Mouse (Mus musculus): ENCODE results near the gene Ndufaf8. TPM values are rescaled to one million over a fixed set of nuclear protein-coding genes. Genes with fewer than 3 reads are reported as not detected.

Ndufaf8 gene
- polyA plus RNA-seq, 1 experiment from 2014 or later: 67.5 TPM

DNA sequence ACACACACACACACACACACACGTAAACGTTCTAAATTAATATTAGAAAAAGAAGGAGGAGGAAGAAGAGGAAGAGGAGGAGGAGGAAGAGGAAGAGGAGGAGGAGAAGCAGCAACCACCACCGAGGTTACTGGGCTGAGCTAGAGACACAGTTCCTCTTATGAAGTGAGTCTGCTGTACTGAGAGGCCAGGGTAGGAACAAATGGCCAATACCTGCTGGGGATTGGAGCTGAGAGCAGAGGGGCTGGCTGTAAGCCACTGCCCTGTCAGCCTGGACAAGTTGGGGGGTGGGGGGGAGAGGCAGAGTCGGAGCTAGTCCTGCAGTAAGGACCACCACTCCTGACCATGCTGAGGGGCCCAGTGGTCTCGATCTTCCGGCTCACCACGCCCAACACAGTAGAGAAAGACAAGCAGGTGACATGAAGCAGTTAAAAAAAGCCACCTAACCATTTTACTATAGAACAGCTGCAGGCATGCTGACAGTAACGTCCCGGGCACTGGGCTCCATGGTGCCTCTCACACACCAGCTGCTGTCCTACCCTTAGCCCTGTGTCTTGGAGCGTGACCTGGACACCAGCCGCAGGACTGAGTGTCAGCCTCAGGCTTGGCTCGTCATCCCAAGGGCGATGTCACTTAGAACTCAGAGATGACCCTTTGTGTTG is 34.6 kb upstream of the Ndufaf8 start:
- H3K9ac ChIP-seq (ENCODE audit: low read depth, low read length): no peak overlapping the region
- ATAC-seq (ENCODE audit: low FRiP score) (no peak), DNase-seq (ENCODE audit: low spot score) (no peak)
- H3K36me3 ChIP-seq (ENCODE audit: control insufficient read depth, insufficient read depth, low read length): peaks cover 3% of the 10 kb centered on the region; the same call in 1 of the 2 replicates
- H3K27ac ChIP-seq (ENCODE audit: low read depth, low read length): no peak overlapping the region
- no peaks in the 10 kb centered on the region for H3K27me3 ChIP-seq (ENCODE audit: control insufficient read depth, insufficient read depth, low read length)
- H3K4me3 ChIP-seq (ENCODE audit: low read depth, low read length): no peak overlapping the region
- no peaks in the 10 kb centered on the region for H3K9me3 ChIP-seq (ENCODE audit: control insufficient read depth, low read length)
- no peak overlapping the region for H3K4me2 ChIP-seq (replicated peaks; ENCODE audit: low read depth, low read length)
- H3K4me1 ChIP-seq (replicated peaks; ENCODE audit: control insufficient read depth, insufficient read depth, low read length): no peaks in the 10 kb centered on the region
- WGBS: 87% methylated on average over 13 of the region's 13 CpGs

- Histone ChIP-seq H3K36me3 (ENCODE audit: control insufficient read depth, insufficient read depth, low read length) (peaks cover 3% of the 10 kb centered on the region; the same call in 1 of the 2 replicates), H3K9ac (ENCODE audit: low read depth, low read length) (no peak overlapping the region), H3K9me3 (ENCODE audit: control insufficient read depth, low read length) (no peaks in the 10 kb centered on the region), H3K27me3 (ENCODE audit: control insufficient read depth, insufficient read depth, low read length) (no peaks in the 10 kb centered on the region), H3K27ac (ENCODE audit: low read depth, low read length) (no peak overlapping the region), H3K4me2 (replicated peaks; ENCODE audit: low read depth, low read length) (no peak overlapping the region), H3K4me3 (ENCODE audit: low read depth, low read length) (no peak overlapping the region), H3K4me1 (replicated peaks; ENCODE audit: control insufficient read depth, insufficient read depth, low read length) (no peaks in the 10 kb centered on the region)
- DNase-seq (ENCODE audit: low spot score) (no peak), ATAC-seq (ENCODE audit: low FRiP score) (no peak)
- WGBS: 87% methylated on average over 11 of the region's 11 CpGs
Observed at GRCm38 (mm10) chr11:120064668-120065040, 34.1 kb upstream of the Ndufaf8 start.

GRCm38 (mm10) chr11:120065291-120065690 is 33.4 kb upstream of the Ndufaf8 start:
- WGBS: 45% methylated on average over 10 of the region's 10 CpGs
- no peak overlapping the region for H3K27ac ChIP-seq (ENCODE audit: low read depth, low read length)
- DNase-seq (ENCODE audit: low spot score) (peak; percentile 60), ATAC-seq (ENCODE audit: low FRiP score) (no peak)
- H3K27me3 ChIP-seq (ENCODE audit: control insufficient read depth, insufficient read depth, low read length): 0 out of 2 replicates have a peak, but pooled peaks cover under 1% of the 10 kb centered on the region
- no peak overlapping the region for H3K4me3 ChIP-seq (ENCODE audit: low read depth, low read length)
- no peaks in the 10 kb centered on the region for H3K9me3 ChIP-seq (ENCODE audit: control insufficient read depth, low read length)
- no peak overlapping the region for H3K9ac ChIP-seq (ENCODE audit: low read depth, low read length)
- H3K4me2 ChIP-seq (replicated peaks; ENCODE audit: low read depth, low read length): no peak overlapping the region
- peaks cover 3% of the 10 kb centered on the region; the same call in 1 of the 2 replicates for H3K36me3 ChIP-seq (ENCODE audit: control insufficient read depth, insufficient read depth, low read length)
- H3K4me1 ChIP-seq (replicated peaks; ENCODE audit: control insufficient read depth, insufficient read depth, low read length): no peaks in the 10 kb centered on the region

- Histone ChIP-seq H3K9me3 (ENCODE audit: control insufficient read depth, low read length) (no peaks in the 10 kb centered on the region), H3K27ac (ENCODE audit: low read depth, low read length) (no peak overlapping the region), H3K9ac (ENCODE audit: low read depth, low read length) (no peak overlapping the region), H3K27me3 (ENCODE audit: control insufficient read depth, insufficient read depth, low read length) (0 out of 2 replicates have a peak, but pooled peaks cover 3% of the 10 kb centered on the region), H3K4me2 (replicated peaks; ENCODE audit: low read depth, low read length) (no peak overlapping the region), H3K4me3 (ENCODE audit: low read depth, low read length) (no peak overlapping the region), H3K36me3 (ENCODE audit: control insufficient read depth, insufficient read depth, low read length) (peaks cover 5% of the 10 kb centered on the region; the same call in 1 of the 2 replicates), H3K4me1 (replicated peaks; ENCODE audit: control insufficient read depth, insufficient read depth, low read length) (no peaks in the 10 kb centered on the region)
- ATAC-seq (ENCODE audit: low FRiP score): no peak
- no peak for DNase-seq (ENCODE audit: low spot score)
- WGBS: 57% methylated on average over 17 of the region's 17 CpGs
Observed at GRCm38 (mm10) chr11:120067834-120068233, 30.9 kb upstream of the Ndufaf8 start.

DNA sequence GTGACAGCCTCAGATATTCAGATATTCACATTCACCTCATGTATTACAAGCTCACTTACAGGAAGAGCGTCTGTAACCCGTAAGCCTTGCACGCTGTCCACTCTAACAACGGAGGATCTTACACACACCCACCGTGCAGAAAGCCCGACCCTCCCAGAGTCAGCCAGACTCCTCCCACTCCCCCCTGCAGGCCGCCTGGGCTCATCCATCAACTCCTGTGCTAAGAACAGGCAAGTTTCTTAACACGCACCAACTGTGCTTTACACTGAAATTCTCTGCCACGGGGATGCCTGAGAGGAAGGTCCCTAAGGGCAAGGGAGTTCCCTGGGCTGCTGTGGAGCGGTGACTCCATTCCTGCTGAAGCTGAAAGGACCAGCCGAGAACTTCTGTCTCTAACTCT is 29.5 kb upstream of the Ndufaf8 start:
- H3K27ac ChIP-seq (ENCODE audit: low read depth, low read length): no peak overlapping the region
- no peaks in the 10 kb centered on the region for H3K9me3 ChIP-seq (ENCODE audit: control insufficient read depth, low read length)
- ATAC-seq (ENCODE audit: low FRiP score): no peak
- H3K9ac ChIP-seq (ENCODE audit: low read depth, low read length): no peak overlapping the region
- H3K4me3 ChIP-seq (ENCODE audit: low read depth, low read length): no peak overlapping the region
- peaks cover 5% of the 10 kb centered on the region; the same call in 1 of the 2 replicates for H3K36me3 ChIP-seq (ENCODE audit: control insufficient read depth, insufficient read depth, low read length)
- H3K4me2 ChIP-seq (replicated peaks; ENCODE audit: low read depth, low read length): no peak overlapping the region
- 0 out of 2 replicates have a peak, but pooled peaks cover 3% of the 10 kb centered on the region for H3K27me3 ChIP-seq (ENCODE audit: control insufficient read depth, insufficient read depth, low read length)
- peak; percentile 49 for DNase-seq (ENCODE audit: low spot score)
- 25% methylated on average over 11 of the region's 11 CpGs for WGBS
- H3K4me1 ChIP-seq (replicated peaks; ENCODE audit: control insufficient read depth, insufficient read depth, low read length): no peaks in the 10 kb centered on the region

DNA sequence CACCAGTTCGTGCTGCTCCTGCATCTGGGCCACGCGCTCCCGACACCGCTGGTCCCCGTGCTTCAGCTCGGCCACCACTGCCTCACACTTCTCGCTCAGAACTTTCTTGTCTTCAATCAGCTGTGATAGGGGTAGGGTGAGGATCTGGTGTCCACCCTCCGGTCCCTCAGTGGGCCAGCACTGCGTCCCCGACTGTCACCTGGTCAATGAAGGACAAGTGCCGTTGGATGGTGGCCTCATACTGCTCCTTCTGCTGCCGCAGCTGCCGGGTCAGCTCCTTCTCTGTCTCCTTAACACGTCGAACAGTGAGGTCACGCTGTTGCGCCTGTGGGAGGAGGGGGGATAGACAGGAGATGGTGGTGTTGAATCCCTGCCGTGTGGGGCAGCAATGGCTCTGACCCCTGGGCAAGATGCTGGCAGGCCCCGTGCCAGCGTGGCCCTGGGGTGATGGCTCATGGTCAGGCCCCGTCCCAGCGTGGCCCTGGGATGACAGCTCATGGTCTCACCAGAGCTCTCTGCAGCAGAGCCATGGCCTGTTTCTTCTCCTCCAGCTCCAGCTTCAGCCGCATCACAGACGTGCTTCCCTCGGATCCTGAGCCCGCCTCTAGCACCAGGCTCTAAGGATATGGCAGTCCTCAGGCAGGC is 28.3 kb upstream of the Ndufaf8 start:
- H3K27me3 ChIP-seq (ENCODE audit: control insufficient read depth, insufficient read depth, low read length): 0 out of 2 replicates have a peak, but pooled peaks cover 3% of the 10 kb centered on the region
- no peak for ATAC-seq (ENCODE audit: low FRiP score)
- no peak overlapping the region for H3K27ac ChIP-seq (ENCODE audit: low read depth, low read length)
- H3K4me3 ChIP-seq (ENCODE audit: low read depth, low read length): no peak overlapping the region
- H3K36me3 ChIP-seq (ENCODE audit: control insufficient read depth, insufficient read depth, low read length): peaks cover 5% of the 10 kb centered on the region; the same call in 1 of the 2 replicates
- H3K9me3 ChIP-seq (ENCODE audit: control insufficient read depth, low read length): no peaks in the 10 kb centered on the region
- H3K4me2 ChIP-seq (replicated peaks; ENCODE audit: low read depth, low read length): no peak overlapping the region
- DNase-seq (ENCODE audit: low spot score): no peak
- 83% methylated on average over 27 of the region's 27 CpGs for WGBS
- no peak overlapping the region for H3K9ac ChIP-seq (ENCODE audit: low read depth, low read length)
- no peaks in the 10 kb centered on the region for H3K4me1 ChIP-seq (replicated peaks; ENCODE audit: control insufficient read depth, insufficient read depth, low read length)

DNA sequence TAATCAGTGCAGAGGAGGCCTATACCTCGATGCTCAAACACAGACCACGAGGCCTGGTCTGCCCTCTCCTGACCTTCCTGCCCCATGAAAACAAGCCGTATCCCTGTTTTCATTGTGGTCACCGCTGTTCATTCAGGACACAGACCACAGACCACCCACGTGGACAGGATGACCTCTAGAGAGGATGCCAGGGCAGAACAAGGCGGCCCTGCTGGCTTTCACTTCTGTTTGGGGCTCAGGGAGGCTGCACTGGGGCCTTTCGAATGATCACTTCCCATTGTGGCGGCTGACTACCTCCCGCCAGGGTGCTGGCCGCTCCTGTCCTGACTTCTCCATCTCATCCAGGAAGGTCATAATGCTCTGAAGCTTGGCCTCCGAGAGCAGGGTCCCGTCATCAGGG is 27.7 kb upstream of the Ndufaf8 start:
- Histone ChIP-seq H3K4me3 (ENCODE audit: low read depth, low read length) (no peak overlapping the region), H3K27ac (ENCODE audit: low read depth, low read length) (no peak overlapping the region), H3K4me2 (replicated peaks; ENCODE audit: low read depth, low read length) (no peak overlapping the region), H3K9ac (ENCODE audit: low read depth, low read length) (no peak overlapping the region), H3K4me1 (replicated peaks; ENCODE audit: control insufficient read depth, insufficient read depth, low read length) (no peaks in the 10 kb centered on the region), H3K9me3 (ENCODE audit: control insufficient read depth, low read length) (no peaks in the 10 kb centered on the region), H3K27me3 (ENCODE audit: control insufficient read depth, insufficient read depth, low read length) (0 out of 2 replicates have a peak, but pooled peaks cover 3% of the 10 kb centered on the region), H3K36me3 (ENCODE audit: control insufficient read depth, insufficient read depth, low read length) (peaks cover 5% of the 10 kb centered on the region; the same call in 1 of the 2 replicates)
- WGBS: 10% methylated on average over 12 of the region's 12 CpGs
- DNase-seq (ENCODE audit: low spot score): no peak
- no peak for ATAC-seq (ENCODE audit: low FRiP score)

- no peak for DNase-seq (ENCODE audit: low spot score)
- no peaks in the 10 kb centered on the region for H3K9me3 ChIP-seq (ENCODE audit: control insufficient read depth, low read length)
- no peak overlapping the region for H3K27ac ChIP-seq (ENCODE audit: low read depth, low read length)
- WGBS: 75% methylated on average over 7 of the region's 7 CpGs
- 0 out of 2 replicates have a peak overlapping the region, but pooled peaks have one; percentile 7 for H3K9ac ChIP-seq (ENCODE audit: low read depth, low read length)
- H3K36me3 ChIP-seq (ENCODE audit: control insufficient read depth, insufficient read depth, low read length): peaks cover 7% of the 10 kb centered on the region; the same call in 1 of the 2 replicates
- no peak overlapping the region for H3K4me3 ChIP-seq (ENCODE audit: low read depth, low read length)
- H3K4me2 ChIP-seq (replicated peaks; ENCODE audit: low read depth, low read length): no peak overlapping the region
- no peaks in the 10 kb centered on the region for H3K4me1 ChIP-seq (replicated peaks; ENCODE audit: control insufficient read depth, insufficient read depth, low read length)
- no peak for ATAC-seq (ENCODE audit: low FRiP score)
- 0 out of 2 replicates have a peak, but pooled peaks cover 3% of the 10 kb centered on the region for H3K27me3 ChIP-seq (ENCODE audit: control insufficient read depth, insufficient read depth, low read length)
Observed at GRCm38 (mm10) chr11:120071731-120072320, 26.9 kb upstream of the Ndufaf8 start.

Measured in hindbrain, embryonic 11.5 days (tissue).